Mouse (Mus musculus) hindbrain, embryonic 11.5 days (tissue): ENCODE measurements around the gene Ntn3. TPM values are rescaled to one million over a fixed set of nuclear protein-coding genes. Genes with fewer than 3 reads are reported as not detected.

Source experiments
- ATAC-seq: fragments of 200-750 bp; cut with Nextera tagmentation; 2 replicates; pipeline ENCODE4 v1.8.0; 2017; ENCODE audit warnings: mild to moderate bottlenecking, moderate TSS enrichment, moderate library complexity; ENCODE audit not compliant: low FRiP score
- DNase-seq: peaks from one replicate; pipeline ENCODE4 v3.0.0-alpha.2; 2015; ENCODE audit warnings: low spot score
- H3K27ac ChIP-seq: fragments of 300-500 bp; sonication (generic); 2 replicates; pipeline ENCODE4 v1.5.1; 2014; ENCODE audit warnings: mild to moderate bottlenecking, low read depth, low read length
- H3K27me3 ChIP-seq: fragments of 300-500 bp; sonication (generic); 2 replicates; pipeline ENCODE4 v1.6.1; 2014; ENCODE audit warnings: mild to moderate bottlenecking, low read length, moderate library complexity, mixed read lengths; ENCODE audit not compliant: control insufficient read depth, insufficient read depth
- H3K36me3 ChIP-seq: fragments of 300-500 bp; sonication (generic); 2 replicates; pipeline ENCODE4 v1.6.1; 2014; ENCODE audit warnings: mild to moderate bottlenecking, low read length, moderate library complexity, mixed read lengths; ENCODE audit not compliant: control insufficient read depth, insufficient read depth
- H3K4me1 ChIP-seq: fragments of 300-500 bp; sonication (generic); replicated peaks from 2 replicates; pipeline ENCODE4 v1.6.1; 2014; ENCODE audit warnings: low read length, mixed read lengths; ENCODE audit not compliant: control insufficient read depth, insufficient read depth
- H3K4me2 ChIP-seq: fragments of 300-500 bp; sonication (generic); replicated peaks from 2 replicates; pipeline ENCODE4 v1.6.1; 2014; ENCODE audit warnings: mild to moderate bottlenecking, low read depth, low read length
- H3K4me3 ChIP-seq: fragments of 300-500 bp; sonication (generic); 2 replicates; pipeline ENCODE4 v1.5.1; 2014; ENCODE audit warnings: low read depth, low read length
- H3K9ac ChIP-seq: fragments of 300-500 bp; sonication (generic); 2 replicates; pipeline ENCODE4 v1.6.1; 2014; ENCODE audit warnings: low read depth, low read length
- H3K9me3 ChIP-seq: fragments of 300-500 bp; sonication (generic); 2 replicates; pipeline ENCODE4 v1.6.1; 2016; ENCODE audit warnings: low read length; ENCODE audit not compliant: control insufficient read depth
- WGBS: fragments of 180-500 bp; shearing (Covaris S2); extraction: QIAGEN DNeasy Blood & Tissue Kit; methylation state at CpG from one replicate; pipeline ENCODE4 v1.1.7; 2014; 5-methylcytosine and 5-hydroxymethylcytosine counted together
- polyA plus RNA-seq: library from polyadenylated mRNA; unstranded; fragments of >200 nt; fragmentation: Nextera tagmentation; extraction: Ambion mirVana; gene quantifications from 2 replicates; pipeline ENCODE4 v1.2.1, GENCODE M21; 2014

Gene Ntn3
- polyA plus RNA-seq, 1 experiment from 2014 or later: 5.0 TPM

DNA sequence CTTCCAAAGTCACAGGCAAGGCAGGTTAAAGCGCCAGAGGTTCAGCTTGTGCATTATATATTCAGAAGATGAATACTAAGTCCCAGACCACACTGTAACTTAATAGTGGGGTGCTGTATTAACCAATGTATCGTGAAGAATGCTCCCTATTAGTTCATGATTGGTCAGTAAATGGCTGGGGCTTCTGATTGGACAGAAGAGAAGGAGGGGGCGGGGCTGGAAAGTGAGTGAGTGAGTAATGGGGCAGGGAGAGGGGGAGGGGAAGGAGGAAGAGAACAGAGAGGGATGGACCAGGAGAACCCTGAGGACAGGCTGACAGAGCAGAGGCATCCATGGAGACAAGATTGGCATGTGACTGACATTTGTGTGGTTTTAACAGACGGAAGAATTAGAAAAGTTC lies 7.5 kb upstream of the Ntn3 start:
- H3K4me2 ChIP-seq: no peak overlapping the region
- 66% methylated on average over 4 of the region's 4 CpGs for WGBS
- no peaks in the 10 kb centered on the region for H3K9me3 ChIP-seq
- no peak overlapping the region for H3K9ac ChIP-seq
- no peak overlapping the region for H3K4me3 ChIP-seq
- no peaks in the 10 kb centered on the region for H3K27me3 ChIP-seq
- H3K4me1 ChIP-seq: peaks cover 8% of the 10 kb centered on the region
- ATAC-seq: no peak
- no peak overlapping the region for H3K27ac ChIP-seq
- no peak for DNase-seq
- peaks cover 10% of the 10 kb centered on the region; the same call in 1 of the 2 replicates for H3K36me3 ChIP-seq

GRCm38 (mm10) chr17:24213186-24213585 lies 3.9 kb upstream of the Ntn3 start:
- ATAC-seq: no peak
- Histone ChIP-seq H3K9ac (no peak overlapping the region), H3K27ac (no peak overlapping the region), H3K9me3 (no peaks in the 10 kb centered on the region), H3K4me3 (no peak overlapping the region), H3K4me1 (peaks cover 16% of the 10 kb centered on the region), H3K36me3 (peaks cover 10% of the 10 kb centered on the region; the same call in 1 of the 2 replicates), H3K27me3 (peaks cover 2% of the 10 kb centered on the region), H3K4me2 (no peak overlapping the region)
- DNase-seq: no peak
- WGBS: 81% methylated on average over 6 of the region's 6 CpGs

DNA sequence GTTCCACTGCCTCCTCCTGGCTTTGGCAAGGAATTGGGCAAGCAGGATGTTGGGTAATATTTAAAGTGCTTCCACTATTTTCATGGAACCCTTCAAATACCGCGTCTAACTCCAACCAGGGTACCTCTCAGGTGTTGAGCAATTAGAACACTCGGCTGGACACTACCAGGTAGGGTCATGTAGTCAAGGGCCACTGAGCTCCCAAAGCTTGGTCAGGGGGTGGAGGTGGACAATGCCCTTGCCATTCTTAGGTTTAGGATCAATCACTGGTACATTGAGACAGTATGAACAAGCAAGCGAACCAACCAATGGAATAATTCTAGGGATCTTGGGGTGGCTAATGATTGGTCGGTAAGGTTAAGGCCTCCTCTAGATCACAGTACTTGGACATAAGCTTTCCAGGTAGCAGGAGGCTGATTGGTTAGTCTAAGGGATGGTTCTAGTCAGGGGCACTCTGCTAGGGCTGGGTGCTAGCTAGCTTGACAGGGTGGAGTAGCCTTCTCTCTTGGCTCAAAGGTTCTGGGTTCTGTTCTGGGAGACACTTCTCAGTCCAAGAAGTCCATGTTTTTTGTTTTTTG lies 3.2 kb upstream of the Ntn3 start:
- H3K27ac ChIP-seq: no peak overlapping the region
- H3K4me2 ChIP-seq: peak overlapping the region; percentile 77
- no peak for DNase-seq
- 23% methylated on average over 5 of the region's 5 CpGs for WGBS
- no peaks in the 10 kb centered on the region for H3K9me3 ChIP-seq
- H3K36me3 ChIP-seq: peaks cover 10% of the 10 kb centered on the region; the same call in 1 of the 2 replicates
- no peak for ATAC-seq
- H3K9ac ChIP-seq: no peak overlapping the region; the same call in 1 of the 2 replicates
- peak overlapping the region; percentile 45 for H3K4me3 ChIP-seq
- H3K4me1 ChIP-seq: peaks cover 17% of the 10 kb centered on the region
- H3K27me3 ChIP-seq: peaks cover 9% of the 10 kb centered on the region

GRCm38 (mm10) chr17:24211631-24212440 lies 2.5 kb upstream of the Ntn3 start:
- peak overlapping the region; percentile 30 for H3K27ac ChIP-seq
- H3K27me3 ChIP-seq: peaks cover 15% of the 10 kb centered on the region
- 1% methylated on average over 37 of the region's 37 CpGs for WGBS
- ATAC-seq (peak; percentile 41), DNase-seq (peak; percentile 86)
- peaks cover 21% of the 10 kb centered on the region for H3K4me1 ChIP-seq
- peak overlapping the region; percentile 81 for H3K9ac ChIP-seq
- H3K9me3 ChIP-seq: no peaks in the 10 kb centered on the region
- H3K4me3 ChIP-seq: peak overlapping the region; percentile 45
- H3K4me2 ChIP-seq: peak overlapping the region; percentile 77
- peaks cover 10% of the 10 kb centered on the region; the same call in 1 of the 2 replicates for H3K36me3 ChIP-seq

DNA sequence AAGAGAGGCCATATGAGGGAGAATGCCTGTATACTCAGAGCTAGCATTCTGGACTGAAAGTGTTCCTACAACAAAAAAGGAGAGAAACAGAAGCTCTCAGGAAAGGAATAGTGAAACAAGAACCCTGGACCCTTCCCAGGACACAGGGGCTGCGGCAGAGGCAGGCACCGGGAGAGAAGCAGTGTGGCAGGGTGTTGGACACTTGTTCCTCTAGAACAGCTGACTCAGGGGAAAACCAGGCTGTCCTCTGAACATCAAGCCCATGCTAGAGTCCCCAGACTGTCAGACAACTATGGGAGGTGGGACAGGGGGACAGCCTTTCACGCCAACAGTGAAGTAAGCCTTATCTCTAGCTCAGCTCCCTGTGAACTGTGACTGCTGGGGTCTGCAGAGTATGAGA lies 1.3 kb upstream of the Ntn3 start:
- Histone ChIP-seq H3K9me3 (no peaks in the 10 kb centered on the region), H3K27me3 (peaks cover 19% of the 10 kb centered on the region), H3K36me3 (peaks cover 5% of the 10 kb centered on the region; the same call in 1 of the 2 replicates), H3K4me1 (peaks cover 25% of the 10 kb centered on the region), H3K9ac (no peak overlapping the region), H3K4me3 (no peak overlapping the region), H3K4me2 (no peak overlapping the region), H3K27ac (no peak overlapping the region)
- 67% methylated on average over 3 of the region's 3 CpGs for WGBS
- DNase-seq: no peak
- ATAC-seq: no peak

GRCm38 (mm10) chr17:24209916-24210240 lies 547 bp upstream of the Ntn3 start:
- ATAC-seq (no peak), DNase-seq (no peak)
- 0 out of 2 replicates have a peak overlapping the region, but pooled peaks have one; percentile 79 for H3K27ac ChIP-seq
- no peak overlapping the region; the same call in 1 of the 2 replicates for H3K4me2 ChIP-seq
- no peak overlapping the region for H3K4me3 ChIP-seq
- H3K4me1 ChIP-seq: peaks cover 27% of the 10 kb centered on the region
- H3K36me3 ChIP-seq: no peaks in the 10 kb centered on the region
- H3K9ac ChIP-seq: no peak overlapping the region
- 79% methylated on average over 3 of the region's 3 CpGs for WGBS
- no peaks in the 10 kb centered on the region for H3K9me3 ChIP-seq
- H3K27me3 ChIP-seq: peaks cover 19% of the 10 kb centered on the region

GRCm38 (mm10) chr17:24208641-24209042 lies 689 bp downstream of the Ntn3 start:
- ATAC-seq: no peak

DNA sequence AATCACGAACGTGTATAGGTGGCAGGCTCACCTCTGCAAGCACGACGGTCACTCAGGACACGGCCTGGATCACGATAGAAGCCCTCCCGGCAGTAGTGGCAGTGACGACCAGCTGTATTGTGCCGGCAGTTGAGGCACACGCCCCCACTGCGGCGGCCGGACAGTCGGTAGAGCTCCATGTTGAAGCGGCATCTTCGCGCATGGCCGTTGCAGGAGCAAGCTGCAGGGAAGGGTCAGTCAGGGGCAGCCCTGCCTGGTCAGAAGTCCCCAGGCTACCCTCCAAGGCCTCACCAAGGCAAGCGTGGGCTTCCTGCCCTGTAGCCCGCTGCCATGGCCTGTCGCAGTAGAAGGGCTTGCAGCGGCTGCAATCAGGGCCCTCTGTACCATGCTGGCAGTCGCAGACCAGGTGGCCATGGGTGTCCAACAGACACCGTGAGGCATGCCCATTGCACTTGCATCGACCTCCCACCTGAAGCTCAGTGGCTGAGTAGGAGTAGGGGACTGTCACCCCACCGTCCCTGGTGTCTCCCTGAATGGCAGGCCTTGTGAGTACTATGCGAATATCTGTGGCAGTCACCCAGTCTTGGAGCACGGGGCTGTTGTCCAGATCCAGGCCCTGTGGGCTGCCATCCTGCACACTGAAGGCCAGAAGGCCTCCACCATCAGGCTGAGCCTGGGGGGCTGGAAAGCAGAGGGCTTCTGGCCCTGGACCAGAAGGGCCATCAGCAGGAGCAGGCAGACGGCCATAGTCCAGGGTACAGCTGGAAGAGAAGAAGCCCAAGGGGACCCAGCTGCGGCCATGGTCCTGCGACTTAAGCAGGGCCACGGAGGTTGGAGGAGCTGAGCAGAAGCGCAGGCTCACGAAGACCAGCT lies 1.3 kb downstream of the Ntn3 start:
- Histone ChIP-seq H3K9me3 (no peaks in the 10 kb centered on the region), H3K4me1 (peaks cover 29% of the 10 kb centered on the region), H3K4me3 (peak overlapping the region; percentile 48), H3K27me3 (peaks cover 19% of the 10 kb centered on the region), H3K4me2 (peak overlapping the region; percentile 94), H3K36me3 (no peaks in the 10 kb centered on the region), H3K27ac (peak overlapping the region; percentile 79; the same call in 1 of the 2 replicates), H3K9ac (peak overlapping the region; percentile 80; the same call in 1 of the 2 replicates)
- WGBS: 51% methylated on average over 34 of the region's 34 CpGs
- ATAC-seq: no peak
- peak; percentile 25 for DNase-seq

More at GRCm38 (mm10) chr17:24208641-24209042, 689 bp downstream of the Ntn3 start:
- no peak for DNase-seq
- peak overlapping the region; percentile 48 for H3K4me3 ChIP-seq
- peak overlapping the region; percentile 80 for H3K9ac ChIP-seq
- no peaks in the 10 kb centered on the region for H3K9me3 ChIP-seq
- whole genome bisulfite sequencing: 1% methylated on average over 29 of the region's 29 CpGs
- peaks cover 19% of the 10 kb centered on the region for H3K27me3 ChIP-seq
- H3K36me3 ChIP-seq: no peaks in the 10 kb centered on the region
- H3K4me1 ChIP-seq: peaks cover 29% of the 10 kb centered on the region
- peak overlapping the region; percentile 79 for H3K27ac ChIP-seq
- H3K4me2 ChIP-seq: peak overlapping the region; percentile 94
